Mouse (Mus musculus): ENCODE measurements around the gene Dcaf6. TPM values are rescaled to one million over a fixed set of nuclear protein-coding genes. Genes with fewer than 3 reads are reported as not detected.

Dcaf6 gene
- polyA plus RNA-seq, 1 experiment from 2014 or later: 19.4 TPM

DNA sequence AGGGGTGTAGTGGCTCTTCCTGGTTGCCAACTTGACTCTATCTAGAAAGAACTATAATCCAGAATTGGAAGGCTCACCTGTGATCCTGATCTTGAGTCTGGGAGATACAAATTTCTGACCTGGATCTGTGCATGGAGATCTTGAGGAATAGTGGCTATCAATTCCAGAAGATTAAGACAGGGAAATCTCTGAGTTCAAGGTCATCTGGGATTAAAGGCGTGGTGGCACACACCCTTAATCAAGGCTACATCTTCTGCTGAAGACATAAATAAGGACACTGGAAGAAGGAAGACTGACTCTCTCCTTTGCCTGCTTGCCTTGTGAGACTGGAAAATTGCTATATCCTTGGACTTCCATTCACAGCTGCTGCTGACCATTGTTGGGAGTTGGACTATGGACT lies 164.8 kb downstream of the Dcaf6 start, which contains the start of gene Gpr161:
Gene Gpr161 (plus strand): TSS at position 301 of the 400 bp plus-strand sequence.
- no peak within 1 kb of the TSS for H3K27ac ChIP-seq (ENCODE audit: low read length)
- ATAC-seq: no peak
- peaks cover 16% of the 10 kb centered on the region for H3K36me3 ChIP-seq (ENCODE audit: control insufficient read depth, insufficient read depth, low read length)
- 97% methylated on average over 1 of the region's 1 CpGs for WGBS
- H3K9ac ChIP-seq (ENCODE audit: low read depth, low read length): no peak within 1 kb of the TSS
- no peak within 1 kb of the TSS for H3K4me2 ChIP-seq (ENCODE audit: low read length)
- no peaks in the 10 kb centered on the region for H3K4me1 ChIP-seq (ENCODE audit: control insufficient read depth, insufficient read depth, low read length)
- H3K9me3 ChIP-seq (replicated peaks; ENCODE audit: control insufficient read depth, low read length, poor library complexity, severe bottlenecking): no peaks in the 10 kb centered on the region
- H3K27me3 ChIP-seq (ENCODE audit: control insufficient read depth, insufficient read depth, low read depth, low read length): no peaks in the 10 kb centered on the region
- no peak within 1 kb of the TSS for H3K4me3 ChIP-seq (ENCODE audit: low read depth, low read length)

DNA sequence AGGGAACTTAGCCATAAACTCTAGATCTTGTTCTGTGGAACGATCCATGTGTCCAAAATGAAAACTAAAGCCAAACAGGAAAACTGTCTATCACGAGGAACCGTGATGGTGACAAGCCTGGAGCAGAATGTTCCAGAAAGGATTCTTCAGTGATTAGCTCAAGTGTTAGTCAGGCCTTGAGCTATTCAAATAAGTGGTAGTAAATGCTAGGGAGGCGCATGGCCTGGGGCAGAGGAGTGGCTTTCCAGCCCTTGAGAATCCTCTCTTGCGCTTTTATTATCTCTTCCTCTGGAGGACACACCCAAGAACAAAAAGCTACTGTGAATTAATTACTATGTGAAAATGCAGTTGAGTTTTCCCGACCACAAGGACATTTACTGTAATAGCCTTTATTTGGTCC lies 168.7 kb downstream of the Dcaf6 start:
- H3K27me3 ChIP-seq (ENCODE audit: control insufficient read depth, insufficient read depth, low read depth, low read length): no peaks in the 10 kb centered on the region
- H3K9ac ChIP-seq (ENCODE audit: low read depth, low read length): no peak overlapping the region
- no peak overlapping the region for H3K27ac ChIP-seq (ENCODE audit: low read length)
- H3K4me1 ChIP-seq (ENCODE audit: control insufficient read depth, insufficient read depth, low read length): no peaks in the 10 kb centered on the region
- H3K36me3 ChIP-seq (ENCODE audit: control insufficient read depth, insufficient read depth, low read length): peaks cover 13% of the 10 kb centered on the region
- no peak overlapping the region for H3K4me2 ChIP-seq (ENCODE audit: low read length)
- WGBS: 92% methylated on average over 6 of the region's 6 CpGs
- no peaks in the 10 kb centered on the region for H3K9me3 ChIP-seq (replicated peaks; ENCODE audit: control insufficient read depth, low read length, poor library complexity, severe bottlenecking)
- ATAC-seq: no peak
- H3K4me3 ChIP-seq (ENCODE audit: low read depth, low read length): no peak overlapping the region

DNA sequence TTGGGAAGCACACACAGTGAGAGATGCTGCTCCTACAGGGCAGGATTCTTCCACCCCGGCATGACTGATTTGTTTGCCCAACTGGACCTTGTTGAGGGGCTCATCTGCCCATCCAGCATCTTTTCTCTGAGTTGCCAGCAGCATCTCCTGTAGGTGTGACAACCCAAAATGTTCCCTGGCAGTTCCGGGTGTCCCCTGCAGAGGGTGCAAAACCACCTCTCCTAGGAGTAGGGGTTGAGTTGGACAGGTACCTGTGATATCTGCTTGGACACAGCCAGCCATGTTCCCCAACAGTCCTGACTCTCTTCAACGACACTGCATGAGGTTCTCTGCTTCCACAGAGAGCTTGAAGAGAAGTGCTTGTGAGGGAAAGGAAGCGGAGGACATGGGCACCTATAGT lies 170.4 kb downstream of the Dcaf6 start:
- Histone ChIP-seq H3K4me1 (ENCODE audit: control insufficient read depth, insufficient read depth, low read length) (peaks cover 13% of the 10 kb centered on the region), H3K36me3 (ENCODE audit: control insufficient read depth, insufficient read depth, low read length) (0 out of 2 replicates have a peak, but pooled peaks cover 2% of the 10 kb centered on the region), H3K9me3 (replicated peaks; ENCODE audit: control insufficient read depth, low read length, poor library complexity, severe bottlenecking) (no peaks in the 10 kb centered on the region), H3K27ac (ENCODE audit: low read length) (no peak overlapping the region), H3K9ac (ENCODE audit: low read depth, low read length) (no peak overlapping the region), H3K4me2 (ENCODE audit: low read length) (no peak overlapping the region), H3K27me3 (ENCODE audit: control insufficient read depth, insufficient read depth, low read depth, low read length) (no peaks in the 10 kb centered on the region), H3K4me3 (ENCODE audit: low read depth, low read length) (no peak overlapping the region)
- 87% methylated on average over 4 of the region's 4 CpGs for WGBS
- ATAC-seq: no peak

DNA sequence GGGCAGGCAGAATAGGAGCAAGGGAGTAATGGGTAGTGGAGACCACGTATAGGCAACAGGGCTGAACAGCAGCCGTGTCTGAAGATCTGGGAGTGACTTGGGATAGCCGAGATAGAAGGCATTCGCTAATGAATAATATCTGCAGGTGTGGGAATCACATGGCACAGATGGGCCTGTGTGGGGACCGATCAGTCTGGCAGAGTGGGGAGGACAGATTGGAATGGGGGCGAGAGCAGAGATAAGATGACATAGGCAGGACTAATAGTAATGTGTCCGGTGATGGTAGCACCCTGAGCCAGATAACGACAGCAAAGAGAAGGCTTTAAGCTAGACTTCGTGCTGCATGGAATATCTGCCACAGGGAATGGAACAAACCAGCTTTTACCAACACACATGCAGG lies 172.1 kb downstream of the Dcaf6 start:
- Histone ChIP-seq H3K4me3 (ENCODE audit: low read depth, low read length) (no peak overlapping the region), H3K36me3 (ENCODE audit: control insufficient read depth, insufficient read depth, low read length) (no peaks in the 10 kb centered on the region), H3K27ac (ENCODE audit: low read length) (no peak overlapping the region), H3K9me3 (replicated peaks; ENCODE audit: control insufficient read depth, low read length, poor library complexity, severe bottlenecking) (no peaks in the 10 kb centered on the region), H3K4me2 (ENCODE audit: low read length) (no peak overlapping the region), H3K4me1 (ENCODE audit: control insufficient read depth, insufficient read depth, low read length) (peaks cover 27% of the 10 kb centered on the region), H3K9ac (ENCODE audit: low read depth, low read length) (no peak overlapping the region), H3K27me3 (ENCODE audit: control insufficient read depth, insufficient read depth, low read depth, low read length) (no peaks in the 10 kb centered on the region)
- no peak for ATAC-seq
- 95% methylated on average over 9 of the region's 9 CpGs for WGBS

DNA sequence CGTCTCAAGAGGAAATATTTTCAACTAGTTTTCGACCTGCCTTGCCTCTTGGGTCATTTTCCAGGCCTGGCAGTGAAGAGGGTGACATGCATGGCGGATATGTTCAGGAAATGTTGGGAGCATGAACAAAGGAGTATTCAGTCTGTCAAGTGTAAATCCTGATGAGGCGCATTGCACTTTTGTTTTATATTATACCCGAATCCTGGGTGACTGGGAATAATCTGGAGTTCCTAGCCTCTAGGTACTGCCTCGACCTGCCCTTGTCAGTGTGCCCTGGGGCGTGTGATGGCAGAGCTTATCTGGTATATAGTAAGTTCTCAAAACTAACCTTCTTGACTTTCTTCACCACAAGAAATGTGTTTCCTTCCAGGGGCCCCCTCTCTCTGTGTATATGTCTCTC lies 176.2 kb downstream of the Dcaf6 start:
- H3K9me3 ChIP-seq (replicated peaks; ENCODE audit: control insufficient read depth, low read length, poor library complexity, severe bottlenecking): no peaks in the 10 kb centered on the region
- H3K27ac ChIP-seq (ENCODE audit: low read length): no peak overlapping the region
- H3K9ac ChIP-seq (ENCODE audit: low read depth, low read length): peak overlapping the region; percentile 98; the same call in 1 of the 2 replicates
- peak overlapping the region; percentile 68 for H3K4me2 ChIP-seq (ENCODE audit: low read length)
- H3K4me3 ChIP-seq (ENCODE audit: low read depth, low read length): peak overlapping the region; percentile 89
- no peaks in the 10 kb centered on the region for H3K36me3 ChIP-seq (ENCODE audit: control insufficient read depth, insufficient read depth, low read length)
- ATAC-seq: no peak
- H3K4me1 ChIP-seq (ENCODE audit: control insufficient read depth, insufficient read depth, low read length): peaks cover 40% of the 10 kb centered on the region
- no peaks in the 10 kb centered on the region for H3K27me3 ChIP-seq (ENCODE audit: control insufficient read depth, insufficient read depth, low read depth, low read length)
- 60% methylated on average over 7 of the region's 7 CpGs for WGBS

DNA sequence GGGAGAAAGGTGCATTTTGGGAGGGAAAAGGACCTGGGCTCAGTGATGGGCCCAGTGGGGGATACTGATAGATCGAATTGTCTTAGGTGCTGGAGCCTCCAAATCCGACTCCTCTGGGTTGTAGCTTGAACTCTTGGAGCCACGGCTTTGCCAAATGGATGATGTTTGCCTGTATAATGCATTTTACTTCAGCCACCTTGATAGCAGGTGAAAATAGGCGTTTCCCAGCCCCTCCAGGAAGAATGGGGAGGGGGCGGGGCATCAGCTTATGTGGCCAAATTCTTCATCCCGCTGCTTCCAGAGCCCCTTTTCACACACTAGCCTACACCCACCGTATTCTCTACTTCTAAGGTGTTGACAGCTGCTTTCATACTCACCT lies 177.3 kb downstream of the Dcaf6 start:
- Histone ChIP-seq H3K4me1 (ENCODE audit: control insufficient read depth, insufficient read depth, low read length) (peaks cover 40% of the 10 kb centered on the region), H3K9me3 (replicated peaks; ENCODE audit: control insufficient read depth, low read length, poor library complexity, severe bottlenecking) (no peaks in the 10 kb centered on the region), H3K9ac (ENCODE audit: low read depth, low read length) (peak overlapping the region; percentile 98), H3K27ac (ENCODE audit: low read length) (peak overlapping the region; percentile 89), H3K27me3 (ENCODE audit: control insufficient read depth, insufficient read depth, low read depth, low read length) (no peaks in the 10 kb centered on the region), H3K4me3 (ENCODE audit: low read depth, low read length) (peak overlapping the region; percentile 89), H3K36me3 (ENCODE audit: control insufficient read depth, insufficient read depth, low read length) (no peaks in the 10 kb centered on the region), H3K4me2 (ENCODE audit: low read length) (peak overlapping the region; percentile 68)
- 9% methylated on average over 7 of the region's 7 CpGs for WGBS
- peak; percentile 2; the same call in 1 of the 2 replicates for ATAC-seq

DNA sequence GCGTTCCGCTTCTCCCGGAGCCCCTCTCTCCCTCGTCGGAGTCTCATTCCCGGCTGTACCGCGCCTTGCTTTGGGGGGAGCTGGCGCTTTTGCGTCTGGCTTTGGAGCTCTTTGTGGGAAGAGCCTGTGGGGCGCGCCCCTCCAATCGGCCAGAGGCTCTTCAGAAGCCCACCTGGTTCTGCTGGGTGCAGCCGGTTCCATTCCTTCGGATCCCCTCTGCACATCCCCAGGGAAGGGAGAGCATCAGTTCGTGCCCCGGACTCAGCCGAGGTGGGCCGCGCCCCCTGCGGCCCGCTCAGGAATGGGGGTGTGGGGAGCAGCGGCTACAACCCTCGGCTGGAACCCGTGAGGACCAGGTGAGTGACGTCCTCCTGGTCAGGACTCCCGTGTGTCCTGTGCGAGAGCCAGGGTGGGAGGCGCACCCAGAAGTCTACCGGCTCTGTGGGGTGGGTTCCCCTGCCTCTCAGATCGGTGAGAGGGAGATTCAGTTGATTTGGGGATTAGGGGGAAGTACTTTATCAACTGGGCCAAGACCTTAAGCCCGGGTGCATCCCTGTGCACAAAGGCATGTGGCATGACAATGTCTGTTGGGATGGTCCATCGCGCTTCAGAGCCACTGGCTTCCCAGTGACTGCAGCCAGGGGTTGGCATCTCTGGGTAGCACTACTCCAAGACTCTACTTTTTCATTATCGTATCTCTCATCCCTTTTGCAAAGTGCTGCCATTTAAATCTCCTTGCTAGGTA lies 177.9 kb downstream of the Dcaf6 start:
- peak overlapping the region; percentile 89 for H3K4me3 ChIP-seq (ENCODE audit: low read depth, low read length)
- H3K27me3 ChIP-seq (ENCODE audit: control insufficient read depth, insufficient read depth, low read depth, low read length): no peaks in the 10 kb centered on the region
- no peaks in the 10 kb centered on the region for H3K36me3 ChIP-seq (ENCODE audit: control insufficient read depth, insufficient read depth, low read length)
- peaks cover 40% of the 10 kb centered on the region for H3K4me1 ChIP-seq (ENCODE audit: control insufficient read depth, insufficient read depth, low read length)
- H3K9me3 ChIP-seq (replicated peaks; ENCODE audit: control insufficient read depth, low read length, poor library complexity, severe bottlenecking): no peaks in the 10 kb centered on the region
- peak overlapping the region; percentile 98 for H3K9ac ChIP-seq (ENCODE audit: low read depth, low read length)
- H3K4me2 ChIP-seq (ENCODE audit: low read length): peak overlapping the region; percentile 68
- peak overlapping the region; percentile 89 for H3K27ac ChIP-seq (ENCODE audit: low read length)
- ATAC-seq: peak; percentile 68
- under 1% methylated on average over 35 of the region's 35 CpGs for WGBS

DNA sequence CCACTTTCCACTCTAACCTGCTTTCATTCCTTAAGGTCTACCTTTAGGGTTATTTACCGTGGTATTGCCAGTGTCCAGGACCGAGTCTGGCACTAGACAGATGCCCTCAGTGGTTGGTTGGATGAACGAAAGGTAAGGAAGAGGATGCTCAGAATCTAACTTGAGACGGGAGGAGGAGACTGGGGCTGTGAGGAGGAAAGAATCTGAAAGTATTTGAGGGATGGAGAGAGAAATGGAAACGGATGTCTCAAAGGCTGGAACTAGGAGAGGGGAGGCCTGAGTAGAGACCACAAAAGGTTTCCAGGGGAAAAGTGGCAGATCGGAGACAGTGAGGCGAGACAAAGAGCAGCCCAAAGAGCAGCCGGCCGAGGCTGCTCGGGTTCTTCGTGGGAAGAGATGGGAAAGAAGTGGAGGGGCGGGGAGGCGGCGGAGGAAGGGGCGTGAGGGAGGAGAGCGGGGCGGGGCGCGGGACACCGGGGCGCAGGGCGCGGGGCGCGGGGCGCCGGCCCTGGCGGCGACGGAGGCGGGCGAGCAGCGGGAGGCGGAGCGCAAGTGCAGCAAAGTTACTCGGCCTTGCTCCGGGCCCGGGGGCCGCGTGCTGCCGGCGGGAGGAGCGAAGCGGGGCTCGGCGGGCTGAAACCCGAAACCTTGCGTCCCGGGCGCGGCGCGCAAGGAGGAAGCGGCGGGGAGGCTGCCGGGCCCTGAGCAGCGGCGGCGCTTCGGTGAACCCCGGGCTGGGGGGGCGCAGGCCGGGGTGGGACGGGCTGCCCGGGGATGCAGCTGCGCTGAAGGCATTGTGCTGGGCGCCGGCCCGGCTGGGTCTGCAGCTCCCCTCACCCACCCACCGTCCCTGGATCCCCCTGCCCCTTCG lies 178.7 kb downstream of the Dcaf6 start:
- H3K9ac ChIP-seq (ENCODE audit: low read depth, low read length): peak overlapping the region; percentile 98
- under 1% methylated on average over 18 of the region's 71 CpGs for WGBS
- peak overlapping the region; percentile 68 for H3K4me2 ChIP-seq (ENCODE audit: low read length)
- no peaks in the 10 kb centered on the region for H3K36me3 ChIP-seq (ENCODE audit: control insufficient read depth, insufficient read depth, low read length)
- peak; percentile 80 for ATAC-seq
- H3K9me3 ChIP-seq (replicated peaks; ENCODE audit: control insufficient read depth, low read length, poor library complexity, severe bottlenecking): no peaks in the 10 kb centered on the region
- H3K27me3 ChIP-seq (ENCODE audit: control insufficient read depth, insufficient read depth, low read depth, low read length): no peaks in the 10 kb centered on the region
- peak overlapping the region; percentile 89 for H3K4me3 ChIP-seq (ENCODE audit: low read depth, low read length)
- peaks cover 40% of the 10 kb centered on the region for H3K4me1 ChIP-seq (ENCODE audit: control insufficient read depth, insufficient read depth, low read length)
- H3K27ac ChIP-seq (ENCODE audit: low read length): peak overlapping the region; percentile 89

DNA sequence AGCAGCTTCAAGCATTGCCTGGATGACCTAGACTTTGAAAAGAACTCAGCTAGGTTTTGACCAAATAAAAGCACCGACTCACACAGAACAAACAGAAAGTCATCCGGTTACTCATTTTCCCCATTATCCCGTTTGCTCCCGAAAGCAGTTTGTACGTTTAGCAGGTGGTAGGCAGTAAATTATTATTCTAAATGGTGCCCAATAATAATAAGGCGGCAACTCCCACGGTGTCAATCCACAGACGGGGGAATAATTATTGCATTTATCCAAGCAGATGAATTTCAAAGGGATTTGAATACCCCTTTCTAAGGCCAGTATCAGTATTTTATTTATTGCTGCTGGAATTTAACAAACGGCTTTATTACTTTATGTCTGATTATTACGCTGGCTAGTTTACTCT lies 179.5 kb downstream of the Dcaf6 start:
- peak overlapping the region; percentile 68 for H3K4me2 ChIP-seq (ENCODE audit: low read length)
- H3K27me3 ChIP-seq (ENCODE audit: control insufficient read depth, insufficient read depth, low read depth, low read length): no peaks in the 10 kb centered on the region
- no peak for ATAC-seq
- peaks cover 34% of the 10 kb centered on the region for H3K4me1 ChIP-seq (ENCODE audit: control insufficient read depth, insufficient read depth, low read length)
- no peaks in the 10 kb centered on the region for H3K36me3 ChIP-seq (ENCODE audit: control insufficient read depth, insufficient read depth, low read length)
- peak overlapping the region; percentile 98 for H3K9ac ChIP-seq (ENCODE audit: low read depth, low read length)
- H3K4me3 ChIP-seq (ENCODE audit: low read depth, low read length): peak overlapping the region; percentile 89
- no peaks in the 10 kb centered on the region for H3K9me3 ChIP-seq (replicated peaks; ENCODE audit: control insufficient read depth, low read length, poor library complexity, severe bottlenecking)
- peak overlapping the region; percentile 89; the same call in 1 of the 2 replicates for H3K27ac ChIP-seq (ENCODE audit: low read length)
- WGBS: 27% methylated on average over 10 of the region's 10 CpGs
